Mouse (Mus musculus): ENCODE results near the gene Agbl4.

DNA sequence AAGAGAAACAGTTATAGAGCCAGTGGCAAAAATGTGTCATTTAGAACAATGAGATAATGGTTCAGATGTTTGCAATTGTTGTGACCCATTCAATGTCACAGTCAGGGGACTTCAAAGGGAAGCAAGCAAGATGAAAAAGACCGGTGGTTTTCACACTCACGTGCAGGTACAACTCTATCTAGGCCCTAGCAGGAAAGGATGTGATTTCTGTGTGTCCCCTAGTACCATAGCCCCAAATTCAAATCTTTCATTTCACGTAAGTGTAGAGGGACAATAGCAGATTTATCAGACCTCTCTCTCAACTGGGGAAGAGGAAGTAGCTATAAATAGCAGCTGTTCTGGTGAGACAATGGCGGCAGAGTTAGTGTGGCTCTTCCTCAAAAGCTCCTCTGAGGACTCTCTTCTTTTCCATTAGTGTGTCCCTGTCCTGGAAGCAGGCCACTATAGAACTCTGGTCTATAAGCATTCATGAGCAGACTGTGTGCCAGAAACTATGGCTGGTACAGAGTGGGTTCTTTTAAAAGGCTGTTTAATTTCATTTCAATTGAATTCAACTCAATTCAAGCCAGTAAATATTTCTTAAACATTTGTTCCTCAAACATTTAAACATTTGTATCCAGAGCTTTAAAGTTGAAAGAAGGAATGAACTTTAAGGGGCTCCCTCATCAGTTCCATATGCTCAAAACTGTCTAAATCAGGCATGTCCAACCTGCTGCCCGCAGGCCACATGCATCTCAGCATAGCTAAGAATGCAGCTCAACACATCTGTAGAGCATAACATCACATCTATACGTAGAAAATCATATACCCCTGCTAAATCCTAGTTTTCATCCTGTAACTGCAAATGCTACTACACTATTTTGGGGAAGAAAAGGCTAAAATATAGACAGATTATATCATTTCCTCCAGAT, 953.4 kb downstream of the Agbl4 start:
- TF ChIP-seq CTCF (IDR thresholded peaks at IDR 0.05; ENCODE audit: borderline replicate concordance, extremely low read depth, insufficient read depth, insufficient read length) (no peak), POLR2A (IDR thresholded peaks at IDR 0.05; ENCODE audit: borderline replicate concordance, extremely low read depth, insufficient read depth, insufficient read length, poor library complexity, severe bottlenecking) (no peak)
